Mouse (Mus musculus) retina, postnatal 7 days (tissue): ENCODE measurements around the gene Slc5a5.

Experiments used
- DNase-seq: peaks from one replicate; pipeline ENCODE4 v3.0.0-alpha.2; 2012; ENCODE audit warnings: low read depth, low spot score

Gene Slc5a5

GRCm38 (mm10) chr8:70856028-70856427 is 36.5 kb downstream of the Slc5a5 start:
- DNase-seq = no peak

DNA sequence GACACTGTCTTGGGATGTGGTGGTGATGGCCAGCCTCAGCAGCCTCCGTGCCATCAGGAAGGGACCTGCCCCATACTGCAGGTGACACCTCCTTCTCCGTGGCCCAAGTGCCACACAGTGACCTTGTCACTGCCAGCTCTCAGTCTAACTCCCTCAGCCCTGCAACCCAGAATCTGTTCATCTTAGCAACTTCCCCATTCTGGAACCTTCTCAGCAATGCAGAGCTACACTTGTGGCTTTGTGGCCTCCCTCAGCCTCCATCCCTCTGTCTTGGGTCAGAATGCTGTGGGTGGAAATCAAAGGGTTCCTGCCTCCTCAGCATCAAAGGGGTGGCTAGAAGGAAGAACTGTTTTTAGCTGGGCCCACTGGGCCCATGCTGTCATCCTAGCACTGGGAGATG is 38.7 kb downstream of the Slc5a5 start:
- no peak for DNase-seq

DNA sequence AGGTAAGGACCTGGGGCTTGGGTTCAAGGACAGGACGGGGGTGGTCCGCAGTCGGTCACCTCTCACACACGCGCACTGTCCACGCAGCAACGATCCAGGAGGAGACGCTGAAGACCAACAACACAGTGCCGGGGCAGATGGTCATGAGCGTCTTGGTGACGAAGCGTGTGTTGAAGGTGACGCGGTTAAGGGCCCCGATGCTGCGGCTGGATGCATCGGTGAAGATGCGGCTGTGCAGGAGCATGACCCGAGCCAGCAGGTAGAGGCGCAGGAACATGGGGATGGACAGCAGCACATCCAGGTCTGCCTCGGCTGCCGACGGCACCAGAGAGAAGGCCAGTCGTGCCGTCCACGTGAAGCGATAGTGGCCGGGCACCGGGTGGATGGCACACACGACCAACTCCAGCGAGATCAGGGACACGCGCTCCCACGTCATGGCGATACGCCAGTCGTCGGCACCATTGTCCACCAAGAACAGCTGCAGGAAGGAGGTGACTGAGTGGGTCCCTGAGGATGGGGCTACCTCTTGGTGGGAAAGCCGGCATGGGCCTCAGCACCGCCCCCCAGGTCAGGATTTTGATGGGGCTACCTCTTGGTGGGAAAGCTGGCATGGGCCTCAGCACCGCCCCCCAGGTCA is 39.8 kb downstream of the Slc5a5 start:
- DNase-seq = no peak

- no peak for DNase-seq
Observed at GRCm38 (mm10) chr8:70851837-70852236, 40.7 kb downstream of the Slc5a5 start.

DNA sequence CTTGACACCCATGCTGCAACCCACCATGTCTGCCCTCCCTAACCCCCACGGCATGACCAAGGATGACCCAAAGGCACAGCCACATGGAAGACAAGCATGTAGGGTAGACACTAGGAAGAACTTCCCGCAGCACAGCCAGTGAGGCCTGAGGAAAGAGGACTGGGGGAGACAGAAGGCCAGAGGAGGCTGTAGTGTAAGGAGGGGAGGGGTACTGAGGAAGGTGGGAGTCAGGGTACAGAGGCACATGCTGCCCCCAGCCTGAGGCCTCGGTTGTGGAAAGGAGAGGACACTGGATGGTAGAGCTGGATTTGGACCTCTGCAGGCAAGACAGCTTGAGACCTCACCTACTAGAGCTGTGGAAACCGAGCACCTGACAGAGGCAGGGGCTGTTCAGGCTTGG is 41.6 kb downstream of the Slc5a5 start:
- DNase-seq = no peak

DNA sequence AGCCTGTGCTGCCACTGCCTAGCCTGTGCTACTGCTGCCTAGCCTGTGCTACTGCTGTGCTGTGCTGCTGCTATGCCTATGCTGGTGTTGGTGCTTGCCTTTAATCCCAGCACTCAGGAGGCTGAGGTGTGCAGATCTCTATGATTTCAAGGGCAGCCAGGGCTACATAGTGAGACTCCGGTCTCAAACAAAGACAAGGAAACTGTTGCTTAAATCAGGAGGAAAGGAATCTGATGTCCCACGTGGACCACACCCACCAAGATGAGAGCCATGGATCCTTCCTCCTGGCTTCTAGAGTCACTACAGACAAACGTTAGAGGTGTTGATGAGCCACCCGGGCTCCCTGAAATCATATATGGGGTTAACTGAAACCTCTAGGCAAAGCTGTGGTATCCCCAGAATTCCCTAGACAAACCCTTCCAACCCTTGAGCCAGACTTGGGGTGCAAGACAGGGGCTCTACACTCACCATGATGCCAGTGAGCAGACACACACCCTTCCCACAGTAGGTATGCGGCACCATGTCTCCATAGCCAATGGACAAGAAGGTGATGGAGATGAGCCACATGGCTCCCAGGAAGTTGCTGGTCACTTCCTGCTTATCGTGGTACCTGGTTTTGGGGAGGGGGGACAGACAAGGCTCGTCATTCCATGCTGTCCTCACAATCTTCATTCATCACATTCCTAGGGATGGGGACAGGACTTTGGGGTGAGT is 42.3 kb downstream of the Slc5a5 start:
- no peak for DNase-seq

DNA sequence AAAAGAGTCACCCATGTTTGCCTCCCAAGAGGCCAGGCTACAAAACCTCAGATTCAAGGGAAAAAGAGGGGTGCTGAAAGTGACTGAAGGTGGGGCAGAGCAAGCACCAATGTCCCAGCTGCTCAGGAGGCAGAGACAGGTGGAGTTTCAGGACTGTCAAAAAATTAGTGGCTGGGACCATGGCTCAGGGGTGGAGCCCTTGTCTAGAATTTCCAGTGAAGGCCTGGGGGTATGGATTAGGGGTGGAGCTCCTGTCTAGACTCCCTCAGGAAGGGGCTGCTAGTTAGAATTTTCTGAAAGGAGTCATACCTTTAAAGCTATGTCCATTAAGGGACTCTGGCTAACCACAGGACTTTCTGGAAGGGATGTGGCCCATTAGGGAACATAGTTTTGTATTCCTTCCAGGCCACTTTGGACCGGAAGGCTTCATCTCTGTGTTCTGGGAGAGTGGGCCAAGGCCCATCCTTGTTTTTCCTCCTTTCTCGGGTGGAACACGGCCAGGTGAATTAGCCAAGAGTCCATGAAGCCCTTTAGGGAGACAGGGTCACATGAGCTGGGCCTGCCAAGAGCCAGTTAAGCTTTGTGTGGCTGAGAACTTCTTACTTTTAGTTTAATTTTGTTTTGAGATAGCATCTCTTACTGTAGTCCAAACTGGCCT is 43.1 kb downstream of the Slc5a5 start:
- DNase-seq = no peak

- DNase-seq = no peak
Observed at GRCm38 (mm10) chr8:70846371-70847154, 46.0 kb downstream of the Slc5a5 start.

- no peak for DNase-seq
Observed at GRCm38 (mm10) chr8:70845108-70845507, 47.4 kb downstream of the Slc5a5 start.

GRCm38 (mm10) chr8:70844523-70844922 is 48.0 kb downstream of the Slc5a5 start:
- DNase-seq = peak; percentile 76

DNA sequence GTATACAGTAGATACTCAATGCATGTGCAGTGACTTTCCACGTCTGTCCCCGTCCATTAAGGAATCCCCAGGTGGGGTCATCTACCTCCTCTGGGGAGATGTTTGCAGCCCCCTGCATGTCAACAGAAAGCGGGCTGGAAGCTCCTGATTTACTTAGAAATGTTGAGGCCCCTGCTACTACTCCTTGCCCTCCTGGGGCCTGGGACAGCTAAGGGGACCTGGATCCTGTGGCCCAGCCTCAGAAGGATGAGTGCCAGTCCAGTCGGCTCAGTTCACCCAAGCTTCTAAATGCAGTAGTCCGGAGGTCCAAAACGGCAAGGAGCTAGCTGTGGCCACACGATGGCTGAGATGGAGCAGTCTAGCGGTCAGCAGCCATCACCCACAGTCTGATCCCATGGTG is 48.6 kb downstream of the Slc5a5 start:
- DNase-seq = no peak

DNA sequence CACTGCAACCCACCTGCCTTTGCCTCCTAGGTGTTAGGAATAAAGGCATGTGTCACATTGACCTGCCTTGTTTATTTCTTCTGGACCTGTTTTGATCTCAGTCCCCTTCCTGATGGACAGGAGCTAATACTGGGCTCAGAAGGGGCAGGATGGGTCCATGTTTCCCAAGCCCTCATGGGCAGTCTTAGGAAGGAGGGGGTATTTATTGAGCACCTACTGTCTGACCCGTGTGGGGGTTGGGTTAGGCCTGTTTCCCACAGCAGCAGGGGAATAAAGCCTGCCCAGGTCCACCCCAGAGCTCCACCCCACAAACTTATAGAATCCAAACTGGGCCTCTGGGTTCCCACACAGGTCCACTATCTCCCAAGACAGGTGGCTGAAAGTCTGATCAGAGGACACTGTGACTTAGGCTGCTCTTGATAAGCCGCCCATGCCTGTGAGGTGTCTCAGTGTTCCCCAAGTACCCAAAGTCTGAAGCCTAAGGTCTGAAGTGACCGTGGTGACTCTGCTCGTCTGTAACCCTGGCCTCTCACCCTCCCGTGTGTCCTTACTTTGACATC is 49.3 kb downstream of the Slc5a5 start:
- no peak for DNase-seq

GRCm38 (mm10) chr8:70842484-70842883 is 50.1 kb downstream of the Slc5a5 start:
- no peak for DNase-seq

DNA sequence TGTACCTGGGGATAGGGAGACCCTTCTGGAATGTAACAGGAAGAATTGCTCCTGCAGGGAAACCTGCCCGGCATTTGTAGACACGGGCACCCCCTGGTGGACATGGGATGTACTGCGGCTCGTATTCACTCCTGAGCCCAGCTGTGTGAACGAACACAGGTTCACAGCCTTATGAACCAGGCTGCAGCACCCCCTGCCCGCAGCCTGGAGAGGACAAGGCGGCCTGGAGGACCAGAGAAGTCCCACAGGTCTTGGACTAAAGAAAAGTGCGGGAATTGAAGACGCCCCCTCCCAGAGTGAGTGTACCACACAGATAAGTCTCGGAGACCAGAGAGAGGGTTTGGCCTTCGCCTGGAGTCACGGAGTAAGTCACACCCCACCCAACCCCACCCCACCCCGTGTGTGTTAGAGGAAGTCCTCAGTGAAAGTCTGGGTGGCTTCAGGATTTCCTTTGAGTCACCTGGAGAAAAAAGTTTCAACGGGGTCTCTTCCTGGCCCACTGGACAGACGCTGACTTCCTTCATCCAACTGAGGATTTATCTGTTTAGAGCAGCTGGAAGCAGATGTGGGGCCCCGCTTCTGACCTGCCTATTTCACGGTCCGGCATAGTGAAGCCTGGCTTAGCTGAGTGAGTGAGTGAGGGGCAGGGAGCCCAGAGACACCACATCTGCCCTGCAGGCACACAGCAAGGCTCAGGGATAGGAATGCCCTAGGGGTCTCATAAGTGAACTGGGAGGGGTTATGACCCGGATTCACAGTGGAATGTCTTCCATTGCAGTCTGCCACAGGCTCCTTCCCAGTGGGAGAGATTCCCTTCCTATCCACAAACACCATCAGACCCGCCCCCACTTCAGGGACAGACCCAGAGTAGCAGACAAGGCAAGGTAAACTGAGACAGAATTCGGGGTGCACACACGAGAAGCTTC is 51.1 kb downstream of the Slc5a5 start:
- DNase-seq = peak; percentile 79

DNA sequence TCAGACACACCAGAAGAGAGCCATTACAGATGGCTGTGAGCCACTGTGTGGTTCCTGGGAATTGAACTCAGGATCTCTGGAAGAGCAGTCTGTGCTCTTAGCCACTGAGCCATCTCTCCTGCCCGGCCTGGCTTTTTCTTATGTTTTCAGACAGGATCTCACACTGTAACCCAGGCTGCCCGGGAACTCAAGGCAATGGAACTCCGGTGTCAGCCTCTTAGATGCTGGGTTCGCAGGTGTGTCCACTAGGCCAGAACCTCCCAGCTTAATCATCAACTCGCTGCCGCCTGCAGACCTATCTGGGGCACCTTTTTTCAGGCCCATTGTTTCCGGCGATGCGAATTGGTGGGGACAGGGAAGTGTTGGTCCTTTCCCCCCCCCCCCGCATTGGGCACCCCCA is 52.0 kb downstream of the Slc5a5 start:
- DNase-seq = no peak

- DNase-seq = peak; percentile 100
Observed at GRCm38 (mm10) chr8:70839408-70840351, 52.9 kb downstream of the Slc5a5 start, which contains the start of gene Arrdc2. Gene Arrdc2 (minus strand): TSS chr8:70839720.

DNA sequence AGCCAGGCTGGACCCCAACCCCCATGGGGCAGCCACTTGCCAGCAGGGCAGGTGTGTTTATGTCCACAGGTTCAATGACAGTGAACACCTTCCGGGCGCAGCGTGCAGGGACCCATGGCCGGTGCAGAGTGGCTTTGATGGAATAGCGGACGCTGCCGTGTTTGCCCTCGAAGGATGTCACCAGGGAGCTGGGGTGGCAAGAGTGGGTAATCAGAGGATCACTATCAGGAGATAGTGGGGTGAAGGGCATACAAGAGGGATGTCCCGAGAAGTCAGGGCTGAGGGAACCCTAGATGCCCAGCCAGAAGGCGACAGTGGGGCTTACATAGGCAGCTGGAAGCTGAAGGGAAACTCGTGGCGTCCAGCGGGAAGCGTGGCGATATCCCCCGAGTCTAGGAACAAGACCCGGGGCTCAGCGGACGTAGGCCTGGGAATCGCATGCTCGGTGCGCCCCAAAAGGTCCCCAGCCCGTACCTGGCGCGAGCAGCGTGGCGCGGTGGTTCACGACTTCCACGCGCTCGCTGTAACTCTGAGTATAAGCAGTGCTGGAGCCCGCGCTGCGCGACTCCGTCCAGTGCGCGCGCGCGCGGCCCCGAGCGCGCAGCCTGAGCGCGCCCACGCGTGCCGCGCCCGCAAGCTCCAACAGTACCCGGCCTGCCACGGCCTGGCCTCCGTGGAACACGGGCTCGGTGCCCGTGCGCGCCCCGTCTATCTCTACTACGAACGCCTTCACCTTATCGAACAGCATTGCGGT is 53.7 kb downstream of the Slc5a5 start:
- DNase-seq = no peak

GRCm38 (mm10) chr8:70836666-70837065 is 55.9 kb downstream of the Slc5a5 start:
- no peak for DNase-seq

- no peak for DNase-seq
Observed at GRCm38 (mm10) chr8:70834071-70834470, 58.5 kb downstream of the Slc5a5 start.
